Mouse (Mus musculus) forebrain, embryonic 15.5 days (tissue): ENCODE measurements at regions not wholly inside any gene's neighbourhood (a gene's known extent, or its start where the extent isn't known, plus 50 kb on each side); places are given as distances from the start of the nearest gene placed in this dataset.

Source experiments
- ATAC-seq: fragments of 200-750 bp; cut with Nextera tagmentation; replicated peaks from 2 replicates; pipeline ENCODE4 v1.8.0; 2017; ENCODE audit warnings: mild to moderate bottlenecking, moderate TSS enrichment, moderate library complexity
- H3K27ac ChIP-seq: fragments of 300-500 bp; sonication (generic); replicated peaks from 2 replicates; pipeline ENCODE4 v1.5.1; 2015; ENCODE audit warnings: mild to moderate bottlenecking, inconsistent platforms
- H3K27me3 ChIP-seq: fragments of 300-500 bp; sonication (generic); 2 replicates; pipeline ENCODE4 v1.6.1; 2015; ENCODE audit warnings: inconsistent platforms
- H3K36me3 ChIP-seq: fragments of 300-500 bp; sonication (generic); 2 replicates; pipeline ENCODE4 v1.6.1; 2015; ENCODE audit warnings: mild to moderate bottlenecking, inconsistent platforms
- H3K4me1 ChIP-seq: fragments of 300-500 bp; sonication (generic); 2 replicates; pipeline ENCODE4 v1.6.1; 2015; ENCODE audit warnings: inconsistent platforms
- H3K4me2 ChIP-seq: fragments of 300-500 bp; sonication (generic); replicated peaks from 2 replicates; pipeline ENCODE4 v1.6.1; 2015; ENCODE audit warnings: mild to moderate bottlenecking, inconsistent platforms
- H3K4me3 ChIP-seq: fragments of 300-500 bp; sonication (generic); 2 replicates; pipeline ENCODE4 v1.5.1; 2015; ENCODE audit warnings: mild to moderate bottlenecking, inconsistent platforms
- H3K9ac ChIP-seq: fragments of 300-500 bp; sonication (generic); replicated peaks from 2 replicates; pipeline ENCODE4 v1.6.1; 2015; ENCODE audit warnings: mild to moderate bottlenecking, inconsistent platforms
- H3K9me3 ChIP-seq: fragments of 300-500 bp; sonication (generic); 2 replicates; pipeline ENCODE4 v1.6.1; 2016; ENCODE audit warnings: inconsistent platforms
- WGBS: fragments of 180-500 bp; shearing (Covaris S2); methylation state at CpG from one replicate; pipeline ENCODE4 v1.1.7; 2015; ENCODE audit warnings: mixed read lengths; 5-methylcytosine and 5-hydroxymethylcytosine counted together

- Histone ChIP-seq H3K9ac (no peak overlapping the region), H3K4me2 (no peak overlapping the region), H3K4me3 (no peak overlapping the region), H3K9me3 (no peaks in the 10 kb centered on the region), H3K27me3 (no peaks in the 10 kb centered on the region), H3K4me1 (no peaks in the 10 kb centered on the region), H3K27ac (no peak overlapping the region), H3K36me3 (no peaks in the 10 kb centered on the region)
- ATAC-seq, result no peak
- 90% methylated on average over 3 of the region's 3 CpGs for WGBS
Observed at GRCm38 (mm10) chr17:44370966-44371465, 182.6 kb downstream of the Clic5 start.

GRCm38 (mm10) chr17:44371620-44372019 lies 183.2 kb downstream of the Clic5 start:
- Histone ChIP-seq H3K4me1 (no peaks in the 10 kb centered on the region), H3K27me3 (no peaks in the 10 kb centered on the region), H3K9ac (no peak overlapping the region), H3K36me3 (no peaks in the 10 kb centered on the region), H3K4me2 (no peak overlapping the region), H3K9me3 (no peaks in the 10 kb centered on the region), H3K27ac (no peak overlapping the region), H3K4me3 (no peak overlapping the region)
- ATAC-seq, result no peak
- 63% methylated on average over 3 of the region's 3 CpGs for WGBS

- Histone ChIP-seq H3K36me3 (no peaks in the 10 kb centered on the region), H3K9me3 (no peaks in the 10 kb centered on the region), H3K27me3 (no peaks in the 10 kb centered on the region), H3K4me3 (no peak overlapping the region), H3K27ac (no peak overlapping the region), H3K4me1 (no peaks in the 10 kb centered on the region), H3K9ac (no peak overlapping the region), H3K4me2 (no peak overlapping the region)
- 77% methylated on average over 8 of the region's 8 CpGs for WGBS
- no peak for ATAC-seq
Observed at GRCm38 (mm10) chr17:44373744-44374456, 185.5 kb downstream of the Clic5 start.

- H3K9ac ChIP-seq, result no peak overlapping the region
- no peak overlapping the region for H3K4me2 ChIP-seq
- no peaks in the 10 kb centered on the region for H3K9me3 ChIP-seq
- no peaks in the 10 kb centered on the region for H3K27me3 ChIP-seq
- H3K27ac ChIP-seq, result no peak overlapping the region
- H3K4me3 ChIP-seq, result no peak overlapping the region
- no peak for ATAC-seq
- no peaks in the 10 kb centered on the region for H3K36me3 ChIP-seq
- no peaks in the 10 kb centered on the region for H3K4me1 ChIP-seq
- WGBS, result 74% methylated on average over 7 of the region's 7 CpGs
Observed at GRCm38 (mm10) chr17:44378391-44378790, 190.0 kb downstream of the Clic5 start.

- no peak overlapping the region for H3K4me3 ChIP-seq
- WGBS, result 95% methylated on average over 2 of the region's 2 CpGs
- no peak for ATAC-seq
- H3K36me3 ChIP-seq, result no peaks in the 10 kb centered on the region
- peaks cover 18% of the 10 kb centered on the region; the same call in 1 of the 2 replicates for H3K27me3 ChIP-seq
- H3K9ac ChIP-seq, result no peak overlapping the region
- H3K27ac ChIP-seq, result no peak overlapping the region
- no peaks in the 10 kb centered on the region for H3K4me1 ChIP-seq
- H3K9me3 ChIP-seq, result no peaks in the 10 kb centered on the region
- no peak overlapping the region for H3K4me2 ChIP-seq
Observed at GRCm38 (mm10) chr17:44388916-44389315, 200.5 kb downstream of the Clic5 start.

- Histone ChIP-seq H3K27ac (no peak overlapping the region), H3K4me2 (no peak overlapping the region), H3K4me1 (peaks cover 6% of the 10 kb centered on the region), H3K4me3 (no peak overlapping the region), H3K27me3 (peaks cover 72% of the 10 kb centered on the region), H3K36me3 (no peaks in the 10 kb centered on the region), H3K9ac (no peak overlapping the region), H3K9me3 (no peaks in the 10 kb centered on the region)
- WGBS, result 5% methylated on average over 5 of the region's 5 CpGs
- peak; percentile 66 for ATAC-seq
Observed at GRCm38 (mm10) chr17:44397829-44398228, 209.4 kb downstream of the Clic5 start.

- Histone ChIP-seq H3K9ac (no peak overlapping the region), H3K4me3 (no peak overlapping the region), H3K4me2 (no peak overlapping the region), H3K27me3 (peaks cover 71% of the 10 kb centered on the region), H3K9me3 (no peaks in the 10 kb centered on the region), H3K36me3 (no peaks in the 10 kb centered on the region), H3K27ac (no peak overlapping the region), H3K4me1 (peaks cover 6% of the 10 kb centered on the region)
- ATAC-seq, result peak; percentile 63
- WGBS, result 32% methylated on average over 5 of the region's 5 CpGs
Observed at GRCm38 (mm10) chr17:44398231-44398630, 209.8 kb downstream of the Clic5 start.

GRCm38 (mm10) chr17:44404923-44405322 lies 216.5 kb downstream of the Clic5 start:
- no peak overlapping the region for H3K9ac ChIP-seq
- H3K4me1 ChIP-seq, result no peaks in the 10 kb centered on the region
- no peak overlapping the region for H3K4me3 ChIP-seq
- H3K27me3 ChIP-seq, result peaks cover 55% of the 10 kb centered on the region
- no peaks in the 10 kb centered on the region for H3K9me3 ChIP-seq
- ATAC-seq, result no peak
- no peaks in the 10 kb centered on the region for H3K36me3 ChIP-seq
- WGBS, result 89% methylated on average over 6 of the region's 6 CpGs
- no peak overlapping the region for H3K27ac ChIP-seq
- no peak overlapping the region for H3K4me2 ChIP-seq

- Histone ChIP-seq H3K27ac (no peak overlapping the region), H3K4me2 (no peak overlapping the region), H3K36me3 (no peaks in the 10 kb centered on the region), H3K4me3 (no peak overlapping the region), H3K4me1 (no peaks in the 10 kb centered on the region), H3K9me3 (no peaks in the 10 kb centered on the region), H3K27me3 (peaks cover 14% of the 10 kb centered on the region; the same call in 1 of the 2 replicates), H3K9ac (no peak overlapping the region)
- ATAC-seq, result no peak
- 78% methylated on average over 2 of the region's 2 CpGs for WGBS
Observed at GRCm38 (mm10) chr17:44410961-44411360, 222.6 kb downstream of the Clic5 start.

- Histone ChIP-seq H3K27ac (no peak overlapping the region), H3K36me3 (no peaks in the 10 kb centered on the region), H3K4me3 (no peak overlapping the region), H3K27me3 (no peaks in the 10 kb centered on the region; the same call in 1 of the 2 replicates), H3K9me3 (no peaks in the 10 kb centered on the region), H3K9ac (no peak overlapping the region), H3K4me2 (no peak overlapping the region), H3K4me1 (no peaks in the 10 kb centered on the region)
- WGBS, result 83% methylated on average over 11 of the region's 11 CpGs
- no peak for ATAC-seq
Observed at GRCm38 (mm10) chr17:44418676-44419404, 230.5 kb downstream of the Clic5 start.

GRCm38 (mm10) chr17:44419405-44419729 lies 231.0 kb downstream of the Clic5 start:
- Histone ChIP-seq H3K4me1 (no peaks in the 10 kb centered on the region), H3K4me3 (no peak overlapping the region), H3K4me2 (no peak overlapping the region), H3K9me3 (no peaks in the 10 kb centered on the region), H3K27ac (no peak overlapping the region), H3K36me3 (no peaks in the 10 kb centered on the region), H3K9ac (no peak overlapping the region), H3K27me3 (no peaks in the 10 kb centered on the region; the same call in 1 of the 2 replicates)
- 97% methylated on average over 7 of the region's 7 CpGs for WGBS
- no peak for ATAC-seq

- Histone ChIP-seq H3K27ac (no peak overlapping the region), H3K9ac (no peak overlapping the region), H3K36me3 (no peaks in the 10 kb centered on the region), H3K27me3 (no peaks in the 10 kb centered on the region), H3K4me2 (no peak overlapping the region), H3K4me1 (no peaks in the 10 kb centered on the region), H3K9me3 (no peaks in the 10 kb centered on the region), H3K4me3 (no peak overlapping the region)
- no peak for ATAC-seq
- 79% methylated on average over 9 of the region's 9 CpGs for WGBS
Observed at GRCm38 (mm10) chr17:44420098-44421070, 232.0 kb downstream of the Clic5 start.
